Mouse (Mus musculus): ENCODE data around the gene 4930512M02Rik. TPM values are rescaled to one million over a fixed set of nuclear protein-coding genes. Genes with fewer than 3 reads are reported as not detected.
"Not testable (repeated sequence)": the region's sequence is repeated elsewhere in the genome, so short reads cannot be mapped to it uniquely, and the experiment has no call there.

The 4930512M02Rik gene
- polyA plus RNA-seq (2015; fragmentation: Nextera tagmentation; extraction: Ambion mirVana) = not detected in 2 replicates

DNA sequence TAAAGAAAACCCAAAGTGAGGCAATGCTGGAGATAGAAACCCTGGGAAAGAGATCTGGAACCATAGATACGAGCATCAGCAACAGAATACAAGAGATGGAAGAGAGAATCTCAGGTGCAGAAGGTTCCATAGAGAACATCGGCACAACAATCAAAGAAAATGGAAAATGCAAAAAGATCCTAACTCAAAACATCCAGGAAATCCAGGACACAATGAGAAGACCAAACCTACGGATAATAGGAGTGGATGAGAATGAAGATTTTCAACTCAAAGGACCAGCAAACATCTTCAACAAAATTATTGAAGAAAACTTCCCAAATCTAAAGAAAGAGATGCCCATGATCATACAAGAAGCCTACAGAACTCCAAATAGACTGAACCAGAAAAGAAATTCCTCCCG lies at the start of gene 4930512M02Rik:
Gene 4930512M02Rik (minus strand): TSS at position 101 of the 400 bp plus-strand sequence.
- not testable (repeated sequence) for H3K27ac ChIP-seq (ENCODE audit: low read length); H3K4me3 ChIP-seq (replicated peaks; ENCODE audit: low read length); H3K4me2 ChIP-seq (ENCODE audit: low read depth, low read length); H3K4me1 ChIP-seq (ENCODE audit: control insufficient read depth, insufficient read depth, low read length); H3K27me3 ChIP-seq (ENCODE audit: control insufficient read depth, insufficient read depth, low read length); H3K36me3 ChIP-seq (ENCODE audit: control insufficient read depth, insufficient read depth, low read length); H3K9ac ChIP-seq (ENCODE audit: low read length); H3K9me3 ChIP-seq (replicated peaks; ENCODE audit: control insufficient read depth, low read length); ATAC-seq (ENCODE audit: insufficient read depth, low FRiP score)
- WGBS = 72% methylated on average over 1 of the region's 4 CpGs

DNA sequence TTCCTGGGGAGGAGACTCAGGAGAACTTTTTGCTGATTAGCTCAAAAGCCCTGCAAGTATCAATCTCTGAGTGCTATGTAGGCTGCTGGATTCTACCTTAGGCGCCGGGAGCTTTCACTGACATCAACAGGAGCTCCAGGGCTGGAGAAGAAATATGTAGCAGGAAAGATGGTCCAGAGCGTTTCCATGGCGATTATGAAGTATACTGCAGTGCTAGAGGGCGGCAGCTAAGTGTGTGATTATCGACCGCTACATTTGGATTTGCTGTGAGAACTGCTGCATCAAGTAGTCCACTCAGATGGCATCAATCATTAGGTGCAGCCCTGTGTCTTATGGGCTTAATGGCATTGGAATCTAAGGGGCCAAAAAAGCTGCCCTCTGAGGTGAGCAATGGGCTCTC lies 49.5 kb upstream of the 4930512M02Rik start:
- H3K27me3 ChIP-seq (ENCODE audit: control insufficient read depth, insufficient read depth, low read length) = no peaks in the 10 kb centered on the region
- no peak overlapping the region for H3K4me3 ChIP-seq (replicated peaks; ENCODE audit: low read length)
- ATAC-seq (ENCODE audit: insufficient read depth, low FRiP score) = no peak
- H3K9ac ChIP-seq (ENCODE audit: low read length) = no peak overlapping the region
- H3K4me2 ChIP-seq (ENCODE audit: low read depth, low read length) = no peak overlapping the region
- no peak overlapping the region for H3K27ac ChIP-seq (ENCODE audit: low read length)
- H3K9me3 ChIP-seq (replicated peaks; ENCODE audit: control insufficient read depth, low read length) = no peaks in the 10 kb centered on the region
- 81% methylated on average over 7 of the region's 7 CpGs for WGBS
- H3K36me3 ChIP-seq (ENCODE audit: control insufficient read depth, insufficient read depth, low read length) = no peaks in the 10 kb centered on the region
- H3K4me1 ChIP-seq (ENCODE audit: control insufficient read depth, insufficient read depth, low read length) = no peaks in the 10 kb centered on the region

DNA sequence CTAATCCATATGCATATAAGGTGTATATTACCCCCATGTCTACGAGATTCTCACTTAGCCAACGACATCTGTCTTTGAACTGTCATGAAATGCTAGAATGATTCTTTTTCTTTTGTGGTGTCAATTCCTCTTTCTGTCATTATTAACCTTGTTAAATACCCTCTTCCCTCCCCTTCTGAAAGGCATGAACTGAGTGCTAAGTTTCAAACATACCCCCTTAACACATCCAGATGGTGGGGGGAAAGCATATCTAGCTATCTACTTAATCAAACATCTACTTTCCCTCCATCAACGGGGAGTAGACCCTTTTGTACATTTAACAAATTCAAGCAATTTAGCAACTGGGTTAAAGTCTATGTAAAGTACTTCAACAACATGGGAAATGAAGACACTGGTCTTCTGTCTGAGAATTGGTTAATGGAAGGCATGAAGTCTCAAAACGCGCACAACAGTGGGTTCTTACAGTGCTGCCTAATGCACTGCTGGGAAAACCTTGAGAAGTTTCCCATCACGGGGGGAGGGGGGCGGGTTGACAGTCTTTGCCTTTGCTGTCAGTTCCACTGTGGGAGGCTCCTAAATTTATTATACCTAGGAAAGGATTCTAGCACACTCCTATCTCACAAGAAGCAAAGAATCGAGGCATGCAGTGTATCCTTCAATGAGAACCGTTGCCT lies 48.6 kb upstream of the 4930512M02Rik start:
- Histone ChIP-seq H3K4me3 (replicated peaks; ENCODE audit: low read length) (no peak overlapping the region), H3K4me2 (ENCODE audit: low read depth, low read length) (no peak overlapping the region), H3K9me3 (replicated peaks; ENCODE audit: control insufficient read depth, low read length) (no peaks in the 10 kb centered on the region), H3K9ac (ENCODE audit: low read length) (no peak overlapping the region), H3K27me3 (ENCODE audit: control insufficient read depth, insufficient read depth, low read length) (no peaks in the 10 kb centered on the region), H3K36me3 (ENCODE audit: control insufficient read depth, insufficient read depth, low read length) (no peaks in the 10 kb centered on the region), H3K27ac (ENCODE audit: low read length) (no peak overlapping the region), H3K4me1 (ENCODE audit: control insufficient read depth, insufficient read depth, low read length) (no peaks in the 10 kb centered on the region)
- no peak for ATAC-seq (ENCODE audit: insufficient read depth, low FRiP score)
- 76% methylated on average over 9 of the region's 9 CpGs for WGBS

DNA sequence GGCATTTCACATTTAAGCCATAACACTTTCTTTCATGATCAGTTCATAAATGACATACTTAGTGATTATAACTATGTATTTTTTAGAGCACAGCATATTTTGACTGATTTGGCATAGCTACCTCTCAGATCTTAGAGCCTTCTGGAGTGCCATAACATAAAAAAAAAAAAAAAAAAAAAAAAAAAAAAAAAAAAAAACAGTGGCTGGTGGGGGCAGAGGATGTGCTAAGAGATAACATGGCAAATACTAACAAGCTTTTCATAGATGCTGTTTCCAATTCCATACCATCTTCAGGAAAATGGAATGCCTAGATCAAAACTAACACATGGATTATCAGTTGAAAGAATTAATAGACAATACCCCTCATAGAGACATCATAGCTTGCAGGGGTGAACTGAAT lies 47.4 kb upstream of the 4930512M02Rik start:
- H3K4me1 ChIP-seq (ENCODE audit: control insufficient read depth, insufficient read depth, low read length) = no peaks in the 10 kb centered on the region
- H3K27me3 ChIP-seq (ENCODE audit: control insufficient read depth, insufficient read depth, low read length) = no peaks in the 10 kb centered on the region
- no peak overlapping the region for H3K27ac ChIP-seq (ENCODE audit: low read length)
- no peak overlapping the region for H3K4me3 ChIP-seq (replicated peaks; ENCODE audit: low read length)
- H3K9me3 ChIP-seq (replicated peaks; ENCODE audit: control insufficient read depth, low read length) = no peaks in the 10 kb centered on the region
- no peak overlapping the region for H3K9ac ChIP-seq (ENCODE audit: low read length)
- no peaks in the 10 kb centered on the region for H3K36me3 ChIP-seq (ENCODE audit: control insufficient read depth, insufficient read depth, low read length)
- ATAC-seq (ENCODE audit: insufficient read depth, low FRiP score) = no peak
- H3K4me2 ChIP-seq (ENCODE audit: low read depth, low read length) = no peak overlapping the region

DNA sequence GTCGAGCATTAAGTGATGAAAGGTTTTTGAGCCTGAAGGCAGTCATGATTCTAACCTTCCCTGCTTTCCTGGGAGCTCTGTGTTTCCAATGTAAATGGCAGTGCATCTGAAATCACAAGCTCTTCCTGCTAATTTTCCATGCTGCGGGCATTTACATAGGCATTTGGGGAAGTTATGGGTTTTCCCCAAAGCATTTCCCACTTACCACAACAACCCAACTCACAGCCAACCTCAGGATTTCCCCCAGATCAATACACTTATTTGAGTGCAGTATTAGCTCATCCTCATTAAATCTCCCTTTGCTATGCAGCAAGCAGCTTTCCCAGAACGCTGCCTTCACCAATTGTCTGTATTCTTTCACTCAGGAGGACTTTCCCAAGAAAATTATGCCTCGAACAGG lies 45.3 kb upstream of the 4930512M02Rik start:
- no peak for ATAC-seq (ENCODE audit: insufficient read depth, low FRiP score)
- Histone ChIP-seq H3K9me3 (replicated peaks; ENCODE audit: control insufficient read depth, low read length) (no peaks in the 10 kb centered on the region), H3K4me2 (ENCODE audit: low read depth, low read length) (no peak overlapping the region), H3K27me3 (ENCODE audit: control insufficient read depth, insufficient read depth, low read length) (no peaks in the 10 kb centered on the region), H3K9ac (ENCODE audit: low read length) (no peak overlapping the region), H3K4me1 (ENCODE audit: control insufficient read depth, insufficient read depth, low read length) (no peaks in the 10 kb centered on the region), H3K27ac (ENCODE audit: low read length) (no peak overlapping the region), H3K4me3 (replicated peaks; ENCODE audit: low read length) (no peak overlapping the region), H3K36me3 (ENCODE audit: control insufficient read depth, insufficient read depth, low read length) (no peaks in the 10 kb centered on the region)
- 63% methylated on average over 4 of the region's 4 CpGs for WGBS

DNA sequence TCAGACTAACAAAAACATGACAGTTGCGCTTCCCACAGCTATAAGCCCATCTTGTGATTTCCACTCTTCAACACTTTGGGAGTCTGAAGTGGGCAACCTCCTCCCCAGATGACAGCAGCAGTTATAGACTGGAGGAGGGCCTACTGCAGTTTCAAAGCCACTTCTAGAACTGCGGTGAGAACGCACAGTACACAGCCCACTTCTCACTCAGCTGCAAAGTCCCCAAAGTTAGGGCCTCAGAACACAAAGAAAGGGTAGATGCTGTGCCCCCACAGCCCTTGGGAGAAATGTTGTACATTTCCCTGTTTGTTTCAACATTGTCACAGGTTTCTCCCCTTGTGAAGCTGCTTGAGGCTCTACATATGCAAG lies 40.3 kb upstream of the 4930512M02Rik start:
- no peak for ATAC-seq (ENCODE audit: insufficient read depth, low FRiP score)
- no peak overlapping the region for H3K4me3 ChIP-seq (replicated peaks; ENCODE audit: low read length)
- no peak overlapping the region for H3K4me2 ChIP-seq (ENCODE audit: low read depth, low read length)
- no peaks in the 10 kb centered on the region for H3K9me3 ChIP-seq (replicated peaks; ENCODE audit: control insufficient read depth, low read length)
- H3K4me1 ChIP-seq (ENCODE audit: control insufficient read depth, insufficient read depth, low read length) = no peaks in the 10 kb centered on the region
- no peaks in the 10 kb centered on the region for H3K36me3 ChIP-seq (ENCODE audit: control insufficient read depth, insufficient read depth, low read length)
- no peak overlapping the region for H3K27ac ChIP-seq (ENCODE audit: low read length)
- no peaks in the 10 kb centered on the region for H3K27me3 ChIP-seq (ENCODE audit: control insufficient read depth, insufficient read depth, low read length)
- WGBS = 91% methylated on average over 3 of the region's 3 CpGs
- no peak overlapping the region for H3K9ac ChIP-seq (ENCODE audit: low read length)

DNA sequence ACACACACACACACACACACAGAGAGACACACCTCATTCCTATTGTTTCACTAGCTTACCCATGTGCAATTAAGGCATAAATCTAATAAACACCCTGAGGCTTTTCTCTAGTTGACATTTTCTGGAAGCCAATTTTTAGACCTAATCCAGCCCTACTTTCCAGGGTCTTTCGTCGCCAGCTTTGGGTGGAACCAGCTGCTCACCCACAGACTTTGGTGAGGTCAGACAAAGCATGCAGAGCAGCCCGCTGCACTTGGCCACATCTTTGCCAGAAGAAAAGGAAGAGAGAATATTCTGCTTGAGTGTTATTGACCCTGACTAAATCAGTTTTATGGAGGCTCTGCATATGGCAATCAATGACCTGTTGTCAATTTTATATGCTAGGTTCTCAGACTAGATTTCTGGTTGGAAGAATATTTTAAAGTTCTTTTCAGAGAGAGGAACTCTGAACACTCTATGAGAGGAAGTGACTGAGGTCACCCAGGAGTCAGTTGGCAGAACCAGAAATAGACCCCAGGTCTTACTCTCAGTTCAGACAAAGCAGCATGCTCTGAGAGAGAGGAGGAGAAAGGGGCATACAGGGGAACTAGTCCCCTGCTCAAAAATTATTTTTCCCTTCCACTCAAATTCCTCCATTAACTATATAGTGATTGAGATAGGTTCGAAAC lies 39.8 kb upstream of the 4930512M02Rik start:
- Histone ChIP-seq H3K27ac (ENCODE audit: low read length) (no peak overlapping the region), H3K4me2 (ENCODE audit: low read depth, low read length) (no peak overlapping the region), H3K27me3 (ENCODE audit: control insufficient read depth, insufficient read depth, low read length) (no peaks in the 10 kb centered on the region), H3K9ac (ENCODE audit: low read length) (no peak overlapping the region), H3K4me3 (replicated peaks; ENCODE audit: low read length) (no peak overlapping the region), H3K36me3 (ENCODE audit: control insufficient read depth, insufficient read depth, low read length) (no peaks in the 10 kb centered on the region), H3K4me1 (ENCODE audit: control insufficient read depth, insufficient read depth, low read length) (no peaks in the 10 kb centered on the region), H3K9me3 (replicated peaks; ENCODE audit: control insufficient read depth, low read length) (no peaks in the 10 kb centered on the region)
- no peak for ATAC-seq (ENCODE audit: insufficient read depth, low FRiP score)
- 80% methylated on average over 4 of the region's 4 CpGs for WGBS

DNA sequence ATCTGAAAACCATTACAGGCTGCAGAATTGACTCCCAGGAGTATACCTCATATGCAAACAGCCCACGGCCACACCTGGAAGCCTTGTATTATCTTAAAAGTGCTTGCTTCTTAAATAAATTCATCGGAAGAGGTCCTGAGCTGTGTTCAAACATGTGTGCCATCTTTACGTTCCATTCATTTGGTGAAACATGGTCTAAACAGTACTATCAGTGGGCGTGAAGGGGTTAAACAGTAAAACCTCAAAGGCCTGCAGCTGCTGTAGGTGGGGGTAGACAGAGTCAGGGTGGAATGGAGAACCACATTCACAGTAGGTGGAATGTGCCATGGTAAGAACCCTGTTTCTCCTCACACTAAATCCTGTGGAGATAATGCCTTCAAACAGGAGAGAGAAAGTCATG lies 33.0 kb upstream of the 4930512M02Rik start:
- no peaks in the 10 kb centered on the region for H3K27me3 ChIP-seq (ENCODE audit: control insufficient read depth, insufficient read depth, low read length)
- no peak overlapping the region for H3K4me3 ChIP-seq (replicated peaks; ENCODE audit: low read length)
- ATAC-seq (ENCODE audit: insufficient read depth, low FRiP score) = no peak
- no peak overlapping the region for H3K4me2 ChIP-seq (ENCODE audit: low read depth, low read length)
- H3K36me3 ChIP-seq (ENCODE audit: control insufficient read depth, insufficient read depth, low read length) = no peaks in the 10 kb centered on the region
- 67% methylated on average over 4 of the region's 4 CpGs for WGBS
- H3K9ac ChIP-seq (ENCODE audit: low read length) = no peak overlapping the region
- H3K9me3 ChIP-seq (replicated peaks; ENCODE audit: control insufficient read depth, low read length) = no peaks in the 10 kb centered on the region
- H3K27ac ChIP-seq (ENCODE audit: low read length) = no peak overlapping the region
- peaks cover 6% of the 10 kb centered on the region; the same call in 1 of the 2 replicates for H3K4me1 ChIP-seq (ENCODE audit: control insufficient read depth, insufficient read depth, low read length)

DNA sequence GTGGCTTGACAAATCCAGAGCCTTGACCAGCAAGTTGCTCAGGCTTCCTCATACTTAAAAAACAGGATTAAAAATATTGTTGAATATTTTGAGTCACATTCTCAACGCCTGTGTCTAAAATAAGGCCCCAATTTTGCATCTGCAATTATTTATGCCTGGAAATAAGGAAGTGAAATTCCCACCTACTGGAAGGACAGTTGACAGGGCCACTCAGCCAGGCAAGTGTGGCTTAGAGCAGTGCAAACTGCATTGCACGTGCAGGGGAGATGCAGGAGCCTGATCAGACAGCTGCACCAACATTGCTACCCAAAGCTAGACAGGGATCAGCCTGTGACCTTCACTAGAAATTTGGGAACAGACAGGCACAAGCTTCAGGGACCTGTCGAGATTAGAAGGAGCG lies 31.2 kb upstream of the 4930512M02Rik start:
- Histone ChIP-seq H3K4me2 (ENCODE audit: low read depth, low read length) (no peak overlapping the region), H3K27ac (ENCODE audit: low read length) (no peak overlapping the region), H3K27me3 (ENCODE audit: control insufficient read depth, insufficient read depth, low read length) (no peaks in the 10 kb centered on the region), H3K4me3 (replicated peaks; ENCODE audit: low read length) (no peak overlapping the region), H3K9me3 (replicated peaks; ENCODE audit: control insufficient read depth, low read length) (no peaks in the 10 kb centered on the region), H3K36me3 (ENCODE audit: control insufficient read depth, insufficient read depth, low read length) (no peaks in the 10 kb centered on the region), H3K9ac (ENCODE audit: low read length) (no peak overlapping the region), H3K4me1 (ENCODE audit: control insufficient read depth, insufficient read depth, low read length) (peaks cover 6% of the 10 kb centered on the region; the same call in 1 of the 2 replicates)
- WGBS = 76% methylated on average over 4 of the region's 4 CpGs
- no peak for ATAC-seq (ENCODE audit: insufficient read depth, low FRiP score)
